Mouse (Mus musculus): Measurements from ENCODE around the gene Ndufb10. TPM values are rescaled to one million over a fixed set of nuclear protein-coding genes. Genes with fewer than 3 reads are reported as not detected.
"Not testable (repeated sequence)": the region's sequence is repeated elsewhere in the genome, so short reads cannot be mapped to it uniquely, and the experiment has no call there.

Ndufb10 gene
- total RNA-seq, 2 experiments from 2014 or later = 186 to 200 TPM

- no peak for DNase-seq (ENCODE audit: low spot score in 2 of 2)
These were observed 11.2 kb upstream of the Ndufb10 start for GRCm38 (mm10) chr17:24735446-24735845.

- no peak for DNase-seq (ENCODE audit: low spot score in 2 of 2)
These were observed 10.2 kb upstream of the Ndufb10 start for GRCm38 (mm10) chr17:24734513-24734912.

GRCm38 (mm10) chr17:24733434-24734050 lies 9.3 kb upstream of the Ndufb10 start:
- DNase-seq (ENCODE audit: low spot score in 2 of 2) = no peak

- DNase-seq (ENCODE audit: low spot score in 2 of 2) = no peak
These were observed 8.1 kb upstream of the Ndufb10 start for GRCm38 (mm10) chr17:24732233-24732935.

GRCm38 (mm10) chr17:24730787-24731186 lies 6.5 kb upstream of the Ndufb10 start:
- no peak for DNase-seq (ENCODE audit: low spot score in 2 of 2)

GRCm38 (mm10) chr17:24729067-24729466 lies 4.8 kb upstream of the Ndufb10 start:
- no peak for DNase-seq (ENCODE audit: low spot score in 2 of 2)

- DNase-seq (ENCODE audit: low spot score in 2 of 2) = no peak
These were observed 3.9 kb upstream of the Ndufb10 start for GRCm38 (mm10) chr17:24728184-24728583.

- no peak for DNase-seq (ENCODE audit: low spot score in 2 of 2)
These were observed 3.3 kb upstream of the Ndufb10 start, which contains the start of gene Rpl3l for GRCm38 (mm10) chr17:24727618-24728017. Gene Rpl3l, plus strand, starts transcription at chr17:24727820.

GRCm38 (mm10) chr17:24725637-24726390 lies 1.5 kb upstream of the Ndufb10 start:
- DNase-seq (ENCODE audit: low spot score in 2 of 2) = no peak

GRCm38 (mm10) chr17:24723881-24724180 lies 447 bp downstream of the Ndufb10 start:
- no peak for DNase-seq (ENCODE audit: low spot score in 2 of 2)

- DNase-seq (ENCODE audit: low spot score in 2 of 2) = no peak
These were observed 977 bp downstream of the Ndufb10 start for GRCm38 (mm10) chr17:24723122-24723880.

- DNase-seq (ENCODE audit: low spot score in 2 of 2) = no peak
These were observed 1.9 kb downstream of the Ndufb10 start for GRCm38 (mm10) chr17:24722220-24722924.

- not testable (repeated sequence) for DNase-seq (ENCODE audit: low spot score in 2 of 2)
These were observed 2.8 kb downstream of the Ndufb10 start for GRCm38 (mm10) chr17:24721383-24721955.

GRCm38 (mm10) chr17:24720616-24721015 lies 3.7 kb downstream of the Ndufb10 start:
- DNase-seq (ENCODE audit: low spot score in 2 of 2) = not testable (repeated sequence)

- DNase-seq (ENCODE audit: low spot score in 2 of 2) = peak; percentile 96 to 99
These were observed 4.6 kb downstream of the Ndufb10 start for GRCm38 (mm10) chr17:24719494-24720222.

GRCm38 (mm10) chr17:24718938-24719337 lies 5.3 kb downstream of the Ndufb10 start:
- not testable (repeated sequence) for DNase-seq (ENCODE audit: low spot score in 2 of 2)

- DNase-seq (ENCODE audit: low spot score in 2 of 2) = no peak
These were observed 6.3 kb downstream of the Ndufb10 start, which contains the start of the genes Rnf151 and Rps2 for GRCm38 (mm10) chr17:24717943-24718342. Gene Rnf151, minus strand, starts transcription at chr17:24718063. Gene Rps2, plus strand, starts transcription at chr17:24718116.

GRCm38 (mm10) chr17:24716166-24716682 lies 8.1 kb downstream of the Ndufb10 start:
- DNase-seq (ENCODE audit: low spot score in 2 of 2) = no peak

GRCm38 (mm10) chr17:24715556-24715955 lies 8.7 kb downstream of the Ndufb10 start:
- DNase-seq (ENCODE audit: low spot score in 2 of 2) = no peak
